Mouse (Mus musculus) liver, embryonic 14.5 days (tissue): ENCODE data around the gene Eipr1. TPM values are rescaled to one million over a fixed set of nuclear protein-coding genes. Genes with fewer than 3 reads are reported as not detected.

ENCODE experiments used
- ATAC-seq: fragments of 200-750 bp; cut with Nextera tagmentation; 2 replicates; pipeline ENCODE4 v1.8.0; 2017; ENCODE audit warnings: moderate number of reproducible peaks, mild to moderate bottlenecking, moderate library complexity; ENCODE audit not compliant: insufficient read depth
- DNase-seq, 3 experiments: peaks; one replicate each; pipeline ENCODE4 v3.0.0-alpha.2; 2012 to 2013; ENCODE audit warnings: low read depth in 3 of 3, low spot score in 3 of 3
- H3K27ac ChIP-seq: fragments of 300-500 bp; sonication (generic); 2 replicates; pipeline ENCODE4 v1.5.1; 2014; ENCODE audit warnings: moderate library complexity, mild to moderate bottlenecking, control low read depth, inconsistent platforms
- H3K27me3 ChIP-seq: fragments of 300-500 bp; sonication (generic); 2 replicates; pipeline ENCODE4 v1.6.1; 2014; ENCODE audit warnings: mild to moderate bottlenecking, low read length, moderate library complexity; ENCODE audit not compliant: control insufficient read depth, insufficient read depth
- H3K36me3 ChIP-seq: fragments of 300-500 bp; sonication (generic); replicated peaks from 2 replicates; pipeline ENCODE4 v1.6.1; 2014; ENCODE audit warnings: low read depth; ENCODE audit not compliant: control insufficient read depth, insufficient read depth
- H3K4me1 ChIP-seq, 2 experiments: fragments of 200-500 bp in 1 of 2; fragments of 300-500 bp in 1 of 2; sonication (generic) in 1 of 2; replicated peaks; 2 replicates each; pipeline ENCODE4 v1.6.1; 2012 to 2014; ENCODE audit warnings: antibody characterized with exemption in 1 of 2, inconsistent platforms in 1 of 2, low read length in 1 of 2; ENCODE audit not compliant: control insufficient read depth in 2 of 2, insufficient read depth in 2 of 2
- H3K4me2 ChIP-seq: fragments of 300-500 bp; sonication (generic); 2 replicates; pipeline ENCODE4 v1.6.1; 2014; ENCODE audit warnings: low read depth, mild to moderate bottlenecking, control low read depth, moderate library complexity
- H3K4me3 ChIP-seq, 2 experiments: fragments of 200-500 bp in 1 of 2; fragments of 300-500 bp in 1 of 2; sonication (generic) in 1 of 2; 2 replicates each; pipeline ENCODE4 v1.5.1; 2012 to 2014; ENCODE audit warnings: low read depth in 2 of 2, low read length in 2 of 2, mild to moderate bottlenecking in 2 of 2, control low read depth in 1 of 2, inconsistent platforms in 1 of 2, moderate library complexity in 1 of 2; ENCODE audit not compliant: insufficient read depth in 1 of 2
- H3K9ac ChIP-seq: fragments of 300-500 bp; sonication (generic); replicated peaks from 2 replicates; pipeline ENCODE4 v1.6.1; 2014; ENCODE audit warnings: mild to moderate bottlenecking, control low read depth, moderate library complexity
- H3K9me3 ChIP-seq: fragments of 300-500 bp; sonication (generic); 2 replicates; pipeline ENCODE4 v1.6.1; 2016; ENCODE audit warnings: low read length, mixed read lengths; ENCODE audit not compliant: control insufficient read depth
- CTCF ChIP-seq: IDR thresholded peaks from 2 replicates; pipeline ENCODE4 v1.5.1; 2016; ENCODE audit warnings: antibody characterized with exemption, low read depth, control low read depth
- EP300 ChIP-seq: IDR thresholded peaks from 2 replicates; pipeline ENCODE4 v1.6.1; 2016; ENCODE audit warnings: antibody characterized with exemption, low read depth
- WGBS: fragments of 180-500 bp; shearing (Covaris S2); extraction: QIAGEN DNeasy Blood & Tissue Kit; methylation state at CpG from one replicate; pipeline ENCODE4 v1.1.7; 2014; ENCODE audit not compliant: insufficient replicate concordance; 5-methylcytosine and 5-hydroxymethylcytosine counted together
- polyA plus RNA-seq, 2 experiments: library from polyadenylated mRNA; depleted of rRNA in 1 of 2; stranded (reverse) in 1 of 2; unstranded in 1 of 2; fragments of >200 nt; fragmentation: Nextera tagmentation in 1 of 2; extraction: Ambion mirVana in 1 of 2; gene quantifications; 2 replicates each; pipeline versions ENCODE4 v1.2.1 to v1.2.3; 2012 to 2014

Gene Eipr1
- polyA plus RNA-seq, 2 experiments = 15.2 to 29.4 TPM

DNA sequence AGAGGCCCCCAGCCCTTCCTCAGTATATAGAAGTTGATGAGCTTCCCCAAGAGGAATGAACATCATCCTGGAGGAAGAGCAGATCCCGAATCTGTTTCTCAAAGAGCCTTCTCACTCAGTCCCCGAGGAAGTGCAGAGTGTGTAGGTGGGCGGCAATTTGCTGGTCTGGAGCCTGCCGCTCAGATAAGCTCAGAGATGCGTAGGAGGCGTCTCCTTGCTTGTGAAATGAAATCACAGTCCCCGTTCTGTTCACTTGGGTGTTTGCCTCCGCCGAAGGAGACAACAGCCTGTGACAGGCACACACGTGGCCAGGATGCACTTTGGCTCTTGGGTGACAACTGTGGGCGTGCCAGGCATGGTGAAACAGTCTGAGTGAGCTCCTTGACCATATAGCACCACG is 120.7 kb downstream of the Eipr1 start:
- Histone ChIP-seq H3K36me3 (no peaks in the 10 kb centered on the region), H3K4me3 (no peak overlapping the region), H3K27ac (no peak overlapping the region), H3K4me2 (no peak overlapping the region), H3K27me3 (no peaks in the 10 kb centered on the region), H3K4me1 (no peaks in the 10 kb centered on the region), H3K9me3 (no peaks in the 10 kb centered on the region), H3K9ac (no peak overlapping the region)
- 68% methylated on average over 12 of the region's 12 CpGs for WGBS
- no peak for DNase-seq
- TF ChIP-seq CTCF (no peak), EP300 (no peak)
- ATAC-seq = no peak

DNA sequence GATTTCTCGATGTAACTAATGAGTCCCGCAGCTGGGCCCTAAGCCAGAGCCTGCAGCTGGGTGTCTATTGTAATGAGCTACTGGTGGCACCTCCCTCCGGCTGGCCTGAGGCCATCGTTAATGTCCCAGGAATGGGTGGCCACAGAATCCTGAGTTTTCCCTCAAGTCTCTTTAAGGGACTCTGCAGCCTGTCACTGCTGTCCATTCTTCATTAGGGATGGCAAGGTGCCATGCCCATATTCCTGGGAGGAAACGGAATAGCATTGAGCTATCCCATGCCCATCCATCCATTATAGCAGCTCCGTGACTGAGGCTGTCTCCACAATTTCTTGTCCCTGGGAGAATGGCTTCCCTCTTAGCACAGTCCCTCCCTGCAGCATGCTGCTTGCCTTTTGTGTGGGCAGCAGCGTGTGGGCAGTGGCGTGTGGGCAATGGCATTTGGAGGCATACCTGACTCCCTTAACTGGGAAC is 123.2 kb downstream of the Eipr1 start:
- WGBS = 72% methylated on average over 8 of the region's 8 CpGs
- Histone ChIP-seq H3K4me2 (no peak overlapping the region), H3K4me3 (no peak overlapping the region), H3K9me3 (no peaks in the 10 kb centered on the region), H3K36me3 (no peaks in the 10 kb centered on the region), H3K27me3 (no peaks in the 10 kb centered on the region), H3K9ac (no peak overlapping the region), H3K4me1 (no peaks in the 10 kb centered on the region), H3K27ac (no peak overlapping the region)
- no peak for DNase-seq
- TF ChIP-seq EP300 (no peak), CTCF (no peak)
- no peak for ATAC-seq

DNA sequence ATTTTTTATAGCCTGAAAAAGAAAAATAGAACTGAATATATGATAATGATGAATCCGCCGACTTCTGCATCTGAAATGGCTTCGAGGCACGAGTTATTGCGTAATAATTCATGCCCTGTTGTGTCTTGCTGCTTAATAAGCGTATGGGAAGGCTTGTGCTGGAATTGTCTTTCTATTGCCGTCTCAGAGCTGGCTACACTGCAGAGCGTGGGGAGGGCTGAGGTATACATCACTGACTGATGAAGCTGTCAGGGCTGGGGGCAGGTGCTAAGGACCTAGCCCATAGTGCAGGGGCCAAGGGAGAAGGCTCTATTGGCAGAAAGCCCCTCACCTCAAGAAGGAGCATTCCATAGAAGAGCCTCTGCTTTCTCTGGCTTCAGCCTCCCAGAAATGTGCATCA is 123.9 kb downstream of the Eipr1 start:
- DNase-seq (no peak), ATAC-seq (no peak)
- Histone ChIP-seq H3K36me3 (no peaks in the 10 kb centered on the region), H3K9me3 (no peaks in the 10 kb centered on the region), H3K27me3 (no peaks in the 10 kb centered on the region), H3K4me3 (no peak overlapping the region), H3K27ac (no peak overlapping the region), H3K9ac (no peak overlapping the region), H3K4me1 (no peaks in the 10 kb centered on the region), H3K4me2 (no peak overlapping the region)
- TF ChIP-seq EP300 (no peak), CTCF (no peak)
- 63% methylated on average over 8 of the region's 8 CpGs for WGBS

DNA sequence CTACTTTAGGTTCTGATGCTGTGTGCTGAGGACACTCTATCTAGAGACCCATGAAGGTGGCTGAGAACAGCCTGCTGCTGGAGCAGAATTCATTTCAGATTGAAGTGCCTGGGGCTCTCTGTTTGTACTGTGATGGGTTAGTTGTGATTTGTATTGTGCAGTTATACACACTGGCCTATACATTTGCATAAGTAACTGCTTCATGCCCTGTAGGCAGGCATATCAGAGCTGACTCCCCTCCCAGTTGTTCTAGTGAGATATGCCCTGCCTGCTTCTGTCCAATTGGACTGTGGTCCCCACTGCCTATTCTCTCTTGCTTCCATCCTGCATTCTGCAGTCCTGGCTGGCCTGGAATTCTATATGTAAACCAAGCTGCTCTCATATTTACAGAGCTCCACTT is 128.9 kb downstream of the Eipr1 start:
- Histone ChIP-seq H3K9ac (no peak overlapping the region), H3K9me3 (no peaks in the 10 kb centered on the region), H3K27ac (no peak overlapping the region), H3K4me2 (no peak overlapping the region), H3K4me3 (no peak overlapping the region), H3K36me3 (no peaks in the 10 kb centered on the region), H3K4me1 (no peaks in the 10 kb centered on the region), H3K27me3 (no peaks in the 10 kb centered on the region)
- no peak for ATAC-seq
- DNase-seq = no peak
- TF ChIP-seq EP300 = no peak
- no peak for TF ChIP-seq CTCF

DNA sequence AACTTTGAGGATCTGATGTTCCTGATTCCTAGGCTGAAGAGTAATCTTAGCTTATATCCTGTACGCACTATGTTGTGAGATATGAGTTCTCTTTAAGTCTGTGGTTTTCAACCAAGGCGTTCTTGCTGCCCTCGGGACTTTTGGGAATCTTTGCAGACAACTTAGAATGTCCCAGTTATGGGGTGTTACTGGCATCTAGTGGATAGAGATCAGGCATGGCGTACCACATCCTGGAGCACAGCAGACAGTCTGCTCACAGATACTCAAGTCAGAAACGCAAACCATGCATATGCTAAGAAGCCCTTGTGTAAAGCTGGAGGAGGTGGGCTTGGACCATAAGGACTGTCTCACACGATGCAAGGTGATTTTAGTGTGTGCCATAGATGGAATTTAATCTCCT is 136.1 kb downstream of the Eipr1 start:
- no peaks in the 10 kb centered on the region for H3K36me3 ChIP-seq
- no peaks in the 10 kb centered on the region for H3K9me3 ChIP-seq
- H3K4me3 ChIP-seq = no peak overlapping the region
- TF ChIP-seq EP300 (no peak), CTCF (no peak)
- ATAC-seq = no peak
- H3K27me3 ChIP-seq = no peaks in the 10 kb centered on the region
- H3K27ac ChIP-seq = no peak overlapping the region
- no peak overlapping the region for H3K4me2 ChIP-seq
- no peak for DNase-seq
- no peaks in the 10 kb centered on the region for H3K4me1 ChIP-seq
- 71% methylated on average over 6 of the region's 6 CpGs for WGBS
- H3K9ac ChIP-seq = no peak overlapping the region
